Mouse (Mus musculus): ENCODE results near the gene Msrb1.

- TF ChIP-seq CTCF (IDR thresholded peaks at IDR 0.05; ENCODE audit: low read depth, low read length), result no peak
- no peak for TF ChIP-seq TAL1 (conservative IDR thresholded peaks at IDR 0.05; ENCODE audit: low read depth, low read length)
- TF ChIP-seq POLR2AphosphoS5 (IDR thresholded peaks at IDR 0.05; ENCODE audit: insufficient replicate concordance, low read depth, low read length), result no peak
Observed at GRCm38 (mm10) chr17:24766266-24766875, 29.9 kb downstream of the Msrb1 start.

Data from G1E (cell line).